Mouse (Mus musculus): ENCODE results near the gene Gpr135. TPM values are rescaled to one million over a fixed set of nuclear protein-coding genes. Genes with fewer than 3 reads are reported as not detected.
"Not testable (repeated sequence)": the region's sequence is repeated elsewhere in the genome, so short reads cannot be mapped to it uniquely, and the experiment has no call there.

The Gpr135 gene
- polyA plus RNA-seq, 1 experiment from 2014 or later, result 0.55 TPM

DNA sequence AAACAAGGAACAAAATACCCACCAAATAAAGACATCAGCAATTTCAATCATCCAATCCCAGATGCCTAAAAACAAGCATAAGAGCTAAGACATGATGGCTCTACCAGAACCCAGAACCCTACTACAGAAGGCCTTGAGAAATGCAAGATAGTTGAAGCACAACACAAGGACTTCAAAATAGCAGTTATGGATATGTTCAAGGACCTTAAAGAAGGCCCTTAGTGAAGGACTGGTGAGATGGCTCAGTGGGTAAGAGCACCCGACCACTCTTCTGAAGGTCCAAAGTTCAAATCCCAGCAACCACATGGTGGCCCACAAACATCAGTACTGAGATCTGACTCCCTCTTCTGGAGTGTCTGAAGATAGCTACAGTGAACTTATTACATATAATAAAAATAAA is 13.1 kb downstream of the Gpr135 start:
- Histone ChIP-seq H3K36me3 (ENCODE audit: insufficient read depth, low read length) (no peaks in the 10 kb centered on the region), H3K27ac (ENCODE audit: low read length) (no peak overlapping the region), H3K4me2 (replicated peaks; ENCODE audit: low read depth, low read length) (no peak overlapping the region), H3K9ac (replicated peaks; ENCODE audit: low read depth) (no peak overlapping the region), H3K4me1 (ENCODE audit: insufficient read depth, low read depth, low read length) (no peaks in the 10 kb centered on the region), H3K27me3 (replicated peaks; ENCODE audit: insufficient read depth, low read length) (no peaks in the 10 kb centered on the region), H3K9me3 (ENCODE audit: low read length) (no peaks in the 10 kb centered on the region), H3K4me3 (ENCODE audit: low read depth, low read length) (no peak overlapping the region)
- 76% methylated on average over 1 of the region's 1 CpGs for WGBS
- DNase-seq (ENCODE audit: low spot score) (no peak), ATAC-seq (no peak)
- TF ChIP-seq EP300 (IDR thresholded peaks at IDR 0.05) (no peak), CTCF (IDR thresholded peaks at IDR 0.05) (no peak)

DNA sequence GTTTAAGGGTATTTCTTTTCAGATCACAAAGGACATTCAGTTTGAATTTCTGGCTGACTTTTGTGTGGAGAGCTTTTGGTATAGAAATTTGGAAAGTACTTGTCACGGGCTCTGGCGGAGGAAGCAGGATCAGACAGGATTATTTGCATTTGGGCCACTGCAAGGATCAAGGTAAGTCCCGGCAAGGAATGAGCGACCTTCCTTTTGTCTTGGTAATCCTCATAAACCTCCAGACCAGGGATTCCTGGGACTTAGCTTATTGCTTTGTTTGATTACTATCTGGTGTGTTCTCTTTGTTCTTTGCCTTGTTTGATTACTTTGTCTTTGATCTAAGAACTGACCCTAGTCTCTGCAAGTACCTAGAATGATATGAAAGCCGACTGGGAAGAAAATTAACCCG is 17.1 kb downstream of the Gpr135 start:
- H3K4me3 ChIP-seq (ENCODE audit: low read depth, low read length), result no peak overlapping the region
- no peak for DNase-seq (ENCODE audit: low spot score)
- ATAC-seq, result no peak
- H3K27ac ChIP-seq (ENCODE audit: low read length), result no peak overlapping the region
- no peak overlapping the region for H3K4me2 ChIP-seq (replicated peaks; ENCODE audit: low read depth, low read length)
- H3K9me3 ChIP-seq (ENCODE audit: low read length), result no peaks in the 10 kb centered on the region
- no peaks in the 10 kb centered on the region for H3K27me3 ChIP-seq (replicated peaks; ENCODE audit: insufficient read depth, low read length)
- H3K9ac ChIP-seq (replicated peaks; ENCODE audit: low read depth), result no peak overlapping the region
- H3K36me3 ChIP-seq (ENCODE audit: insufficient read depth, low read length), result no peaks in the 10 kb centered on the region
- 49% methylated on average over 6 of the region's 6 CpGs for WGBS
- TF ChIP-seq CTCF (IDR thresholded peaks at IDR 0.05), result no peak
- no peak for TF ChIP-seq EP300 (IDR thresholded peaks at IDR 0.05)
- H3K4me1 ChIP-seq (ENCODE audit: insufficient read depth, low read depth, low read length), result no peaks in the 10 kb centered on the region

DNA sequence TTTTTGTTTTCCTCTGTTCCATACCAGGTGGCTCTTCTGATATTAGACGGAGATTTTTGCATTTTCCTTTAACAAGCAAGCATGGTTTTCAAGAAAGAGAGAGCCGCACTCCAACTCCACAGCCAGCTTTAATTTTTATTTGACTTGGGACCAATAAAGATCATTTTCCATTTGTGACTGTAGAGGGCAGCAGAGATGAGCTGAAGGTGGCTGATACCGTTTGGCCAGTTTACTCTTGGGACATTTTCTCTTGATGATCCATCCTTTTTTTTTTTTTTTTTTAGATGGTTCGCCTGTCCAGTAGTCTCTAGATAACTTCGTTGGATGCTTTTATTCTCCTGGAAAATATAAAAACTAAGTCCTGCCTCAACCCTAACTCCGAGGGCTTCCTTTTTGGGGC is 17.6 kb downstream of the Gpr135 start:
- 40% methylated on average over 6 of the region's 6 CpGs for WGBS
- ATAC-seq (no peak), DNase-seq (ENCODE audit: low spot score) (peak; percentile 50)
- Histone ChIP-seq H3K4me3 (ENCODE audit: low read depth, low read length) (no peak overlapping the region), H3K27me3 (replicated peaks; ENCODE audit: insufficient read depth, low read length) (no peaks in the 10 kb centered on the region), H3K9ac (replicated peaks; ENCODE audit: low read depth) (no peak overlapping the region), H3K9me3 (ENCODE audit: low read length) (no peaks in the 10 kb centered on the region), H3K4me2 (replicated peaks; ENCODE audit: low read depth, low read length) (no peak overlapping the region), H3K4me1 (ENCODE audit: insufficient read depth, low read depth, low read length) (no peaks in the 10 kb centered on the region), H3K27ac (ENCODE audit: low read length) (no peak overlapping the region), H3K36me3 (ENCODE audit: insufficient read depth, low read length) (no peaks in the 10 kb centered on the region)
- TF ChIP-seq CTCF (IDR thresholded peaks at IDR 0.05), result peak; percentile 69
- no peak for TF ChIP-seq EP300 (IDR thresholded peaks at IDR 0.05)

DNA sequence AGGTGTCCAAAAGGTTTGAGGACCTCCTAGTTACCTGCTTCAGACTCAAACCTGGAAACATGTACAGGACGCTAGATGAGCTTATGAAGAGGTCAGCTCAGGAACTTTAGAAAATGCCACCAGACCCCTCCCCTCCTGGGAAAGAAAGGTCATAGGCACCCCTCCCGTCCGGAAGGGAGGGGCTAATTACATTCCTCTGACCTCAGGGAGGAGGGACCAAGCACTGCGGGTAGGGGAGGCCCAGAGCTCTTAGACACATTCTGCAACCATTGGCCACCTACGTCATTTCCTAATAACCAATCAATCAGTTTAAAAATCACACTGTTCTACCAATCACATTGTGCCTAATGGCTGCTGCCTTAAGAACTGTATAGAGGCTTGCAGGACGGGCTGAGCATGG is 18.4 kb downstream of the Gpr135 start:
- no peak overlapping the region for H3K4me2 ChIP-seq (replicated peaks; ENCODE audit: low read depth, low read length)
- DNase-seq (ENCODE audit: low spot score) (no peak), ATAC-seq (no peak)
- H3K4me1 ChIP-seq (ENCODE audit: insufficient read depth, low read depth, low read length), result no peaks in the 10 kb centered on the region
- no peaks in the 10 kb centered on the region for H3K9me3 ChIP-seq (ENCODE audit: low read length)
- H3K36me3 ChIP-seq (ENCODE audit: insufficient read depth, low read length), result no peaks in the 10 kb centered on the region
- H3K4me3 ChIP-seq (ENCODE audit: low read depth, low read length), result no peak overlapping the region
- no peak overlapping the region for H3K27ac ChIP-seq (ENCODE audit: low read length)
- no peak for TF ChIP-seq CTCF (IDR thresholded peaks at IDR 0.05)
- TF ChIP-seq EP300 (IDR thresholded peaks at IDR 0.05), result no peak
- no peaks in the 10 kb centered on the region for H3K27me3 ChIP-seq (replicated peaks; ENCODE audit: insufficient read depth, low read length)
- WGBS, result 74% methylated on average over 6 of the region's 6 CpGs
- H3K9ac ChIP-seq (replicated peaks; ENCODE audit: low read depth), result no peak overlapping the region

DNA sequence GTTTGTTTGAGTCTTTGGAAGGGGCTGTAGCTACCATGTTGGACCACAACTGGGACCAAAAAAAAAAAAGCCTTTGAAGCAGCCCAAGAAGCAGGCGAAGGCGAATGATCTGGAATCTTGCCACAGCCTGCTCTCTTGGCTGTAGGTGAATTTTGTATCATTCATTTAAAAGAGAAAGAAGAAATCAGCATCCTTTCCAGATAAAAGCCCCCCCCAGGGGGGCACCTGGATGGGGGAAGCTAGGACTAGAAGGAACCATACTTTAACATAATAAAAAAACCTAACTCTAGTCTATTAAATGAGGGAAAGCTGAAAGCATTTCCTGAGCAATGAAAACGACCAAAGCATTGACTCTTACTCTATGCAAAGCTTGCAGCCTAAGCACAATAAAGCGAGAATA is 20.1 kb downstream of the Gpr135 start:
- 90% methylated on average over 4 of the region's 4 CpGs for WGBS
- Histone ChIP-seq H3K4me3 (ENCODE audit: low read depth, low read length) (no peak overlapping the region), H3K9ac (replicated peaks; ENCODE audit: low read depth) (no peak overlapping the region), H3K36me3 (ENCODE audit: insufficient read depth, low read length) (no peaks in the 10 kb centered on the region), H3K4me1 (ENCODE audit: insufficient read depth, low read depth, low read length) (no peaks in the 10 kb centered on the region), H3K4me2 (replicated peaks; ENCODE audit: low read depth, low read length) (no peak overlapping the region), H3K27ac (ENCODE audit: low read length) (no peak overlapping the region), H3K27me3 (replicated peaks; ENCODE audit: insufficient read depth, low read length) (no peaks in the 10 kb centered on the region), H3K9me3 (ENCODE audit: low read length) (no peaks in the 10 kb centered on the region)
- DNase-seq (ENCODE audit: low spot score) (no peak), ATAC-seq (no peak)
- TF ChIP-seq EP300 (IDR thresholded peaks at IDR 0.05) (no peak), CTCF (IDR thresholded peaks at IDR 0.05) (no peak)

DNA sequence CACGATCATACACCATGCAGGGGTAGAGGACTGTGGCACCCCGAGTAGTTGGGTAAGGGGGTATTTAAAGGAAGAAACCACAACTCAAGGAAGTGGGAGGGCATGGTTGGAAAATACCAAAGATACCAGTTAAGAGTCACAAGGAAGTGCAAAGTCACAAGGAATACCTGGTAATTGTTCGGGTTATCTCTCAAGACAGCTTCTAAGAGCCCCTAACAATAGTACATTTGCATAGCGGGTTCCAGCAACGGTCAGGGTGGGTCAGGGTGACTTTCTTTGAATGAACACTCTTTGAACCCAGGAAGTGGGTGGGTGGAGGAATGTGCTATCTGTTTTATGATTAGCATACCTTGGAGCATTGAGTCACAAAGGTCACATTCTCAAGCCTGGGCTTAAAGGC is 20.8 kb downstream of the Gpr135 start:
- H3K4me3 ChIP-seq (ENCODE audit: low read depth, low read length); H3K27me3 ChIP-seq (replicated peaks; ENCODE audit: insufficient read depth, low read length); H3K9ac ChIP-seq (replicated peaks; ENCODE audit: low read depth); H3K9me3 ChIP-seq (ENCODE audit: low read length); H3K4me2 ChIP-seq (replicated peaks; ENCODE audit: low read depth, low read length); H3K36me3 ChIP-seq (ENCODE audit: insufficient read depth, low read length); H3K27ac ChIP-seq (ENCODE audit: low read length); DNase-seq (ENCODE audit: low spot score); ATAC-seq; H3K4me1 ChIP-seq (ENCODE audit: insufficient read depth, low read depth, low read length): not testable (repeated sequence)
- 89% methylated on average over 5 of the region's 5 CpGs for WGBS

DNA sequence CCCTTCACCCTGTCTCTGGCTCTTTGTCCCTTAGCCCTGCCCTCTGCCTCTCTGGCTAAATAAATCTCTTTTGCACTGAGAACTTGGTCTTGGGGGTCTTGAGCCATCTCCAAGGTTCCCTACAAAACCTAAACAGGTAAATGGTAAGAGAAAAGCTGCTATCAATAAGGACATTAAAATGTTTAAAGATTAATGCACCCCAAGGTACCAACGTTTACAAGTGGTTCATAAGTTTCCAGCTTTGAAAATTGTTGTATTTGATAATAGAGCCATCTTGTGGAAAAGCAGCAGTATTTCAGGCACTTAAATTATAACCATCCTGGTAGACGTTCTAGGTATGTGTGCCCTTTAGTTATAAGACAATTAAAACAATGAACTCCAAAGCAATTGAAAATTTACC is 23.4 kb downstream of the Gpr135 start:
- Histone ChIP-seq H3K9me3 (ENCODE audit: low read length) (no peaks in the 10 kb centered on the region), H3K27me3 (replicated peaks; ENCODE audit: insufficient read depth, low read length) (no peaks in the 10 kb centered on the region), H3K4me2 (replicated peaks; ENCODE audit: low read depth, low read length) (no peak overlapping the region), H3K9ac (replicated peaks; ENCODE audit: low read depth) (no peak overlapping the region), H3K36me3 (ENCODE audit: insufficient read depth, low read length) (no peaks in the 10 kb centered on the region), H3K4me3 (ENCODE audit: low read depth, low read length) (no peak overlapping the region), H3K27ac (ENCODE audit: low read length) (no peak overlapping the region), H3K4me1 (ENCODE audit: insufficient read depth, low read depth, low read length) (no peaks in the 10 kb centered on the region)
- TF ChIP-seq EP300 (IDR thresholded peaks at IDR 0.05), result peak; percentile 41; the same call in 1 of the 2 replicates
- TF ChIP-seq CTCF (IDR thresholded peaks at IDR 0.05), result peak; percentile 76
- no peak for ATAC-seq
- 2% methylated on average over 2 of the region's 2 CpGs for WGBS
- DNase-seq (ENCODE audit: low spot score), result peak; percentile 80

Measured in lung, postnatal 0 days (tissue).